Mouse (Mus musculus): ENCODE measurements at regions not wholly inside any gene's neighbourhood (a gene's known extent, or its start where the extent isn't known, plus 50 kb on each side); places are given as distances from the start of the nearest gene placed in this dataset.
A peak's percentile ranks its signal among the peaks of the same experiment; 100 is the strongest.

- DNase-seq (ENCODE audit: low spot score in 2 of 2) = no peak
Measured at GRCm38 (mm10) chr9:43975405-43975804, 67.8 kb upstream of the Thy1 start.

- DNase-seq (ENCODE audit: low spot score in 2 of 2) = no peak
Measured at GRCm38 (mm10) chr9:43976366-43976765, 66.8 kb upstream of the Thy1 start.

- no peak for DNase-seq (ENCODE audit: low spot score in 2 of 2)
Measured at GRCm38 (mm10) chr9:43977773-43978172, 65.4 kb upstream of the Thy1 start.

GRCm38 (mm10) chr9:43981376-43981775, 61.8 kb upstream of the Thy1 start:
- no peak for DNase-seq (ENCODE audit: low spot score in 2 of 2)

- no peak for DNase-seq (ENCODE audit: low spot score in 2 of 2)
Measured at GRCm38 (mm10) chr9:43982359-43982889, 60.8 kb upstream of the Thy1 start.

- no peak for DNase-seq (ENCODE audit: low spot score in 2 of 2)
Measured at GRCm38 (mm10) chr9:43983220-43983619, 60.0 kb upstream of the Thy1 start.

- peak; percentile 93 to 96 for DNase-seq (ENCODE audit: low spot score in 2 of 2)
Measured at GRCm38 (mm10) chr9:43984181-43985062, 58.8 kb upstream of the Thy1 start.

- DNase-seq (ENCODE audit: low spot score in 2 of 2) = no peak
Measured at GRCm38 (mm10) chr9:43987957-43988356, 55.2 kb upstream of the Thy1 start.

GRCm38 (mm10) chr9:43988981-43989860, 54.0 kb upstream of the Thy1 start:
- DNase-seq (ENCODE audit: low spot score in 2 of 2) = no peak

GRCm38 (mm10) chr9:43990124-43990523, 53.1 kb upstream of the Thy1 start:
- no peak for DNase-seq (ENCODE audit: low spot score in 2 of 2)

GRCm38 (mm10) chr9:43993221-43993976, 49.8 kb upstream of the Thy1 start:
- no peak for DNase-seq (ENCODE audit: low spot score in 2 of 2)

All from layer of hippocampus, postnatal 14 days (tissue).